Mouse (Mus musculus) thymus, postnatal 4 days (tissue): Measurements from ENCODE around the gene Dhx35.

Experiments
- DNase-seq: peaks from one replicate; pipeline ENCODE4 v3.0.0; 2021

The Dhx35 gene

GRCm38 (mm10) chr2:158815686-158816085, 21.1 kb downstream of the Dhx35 start:
- no peak for DNase-seq

GRCm38 (mm10) chr2:158816239-158816638, 21.6 kb downstream of the Dhx35 start:
- no peak for DNase-seq

GRCm38 (mm10) chr2:158817708-158818107, 23.1 kb downstream of the Dhx35 start:
- no peak for DNase-seq

GRCm38 (mm10) chr2:158828124-158828523, 33.5 kb downstream of the Dhx35 start:
- DNase-seq = no peak

GRCm38 (mm10) chr2:158829746-158830145, 35.1 kb downstream of the Dhx35 start:
- DNase-seq = no peak

- no peak for DNase-seq
Observed at GRCm38 (mm10) chr2:158833221-158833620, 38.6 kb downstream of the Dhx35 start.

GRCm38 (mm10) chr2:158833645-158834044, 39.0 kb downstream of the Dhx35 start:
- no peak for DNase-seq

- no peak for DNase-seq
Observed at GRCm38 (mm10) chr2:158843287-158843686, 48.7 kb downstream of the Dhx35 start.

- DNase-seq = no peak
Observed at GRCm38 (mm10) chr2:158845031-158845430, 50.4 kb downstream of the Dhx35 start.

GRCm38 (mm10) chr2:158846208-158846607, 51.6 kb downstream of the Dhx35 start:
- DNase-seq = no peak

GRCm38 (mm10) chr2:158847991-158848390, 53.4 kb downstream of the Dhx35 start:
- DNase-seq = no peak

- DNase-seq = peak; percentile 17
Observed at GRCm38 (mm10) chr2:158849416-158849815, 54.8 kb downstream of the Dhx35 start.

GRCm38 (mm10) chr2:158852579-158852978, 58.0 kb downstream of the Dhx35 start:
- DNase-seq = peak; percentile 90

GRCm38 (mm10) chr2:158856896-158857499, 62.4 kb downstream of the Dhx35 start:
- no peak for DNase-seq

GRCm38 (mm10) chr2:158857579-158857978, 63.0 kb downstream of the Dhx35 start:
- no peak for DNase-seq

- DNase-seq = no peak
Observed at GRCm38 (mm10) chr2:158861115-158861514, 66.5 kb downstream of the Dhx35 start.

GRCm38 (mm10) chr2:158863341-158864125, 68.9 kb downstream of the Dhx35 start:
- peak; percentile 75 for DNase-seq

- DNase-seq = no peak
Observed at GRCm38 (mm10) chr2:158864126-158864458, 69.5 kb downstream of the Dhx35 start.

GRCm38 (mm10) chr2:158865358-158865757, 70.8 kb downstream of the Dhx35 start:
- peak; percentile 90 for DNase-seq

GRCm38 (mm10) chr2:158886571-158886970, 92.0 kb downstream of the Dhx35 start:
- DNase-seq = peak; percentile 73

- no peak for DNase-seq
Observed at GRCm38 (mm10) chr2:158888531-158888930, 93.9 kb downstream of the Dhx35 start.

- no peak for DNase-seq
Observed at GRCm38 (mm10) chr2:158889201-158889600, 94.6 kb downstream of the Dhx35 start.

- no peak for DNase-seq
Observed at GRCm38 (mm10) chr2:158891319-158891718, 96.7 kb downstream of the Dhx35 start.

GRCm38 (mm10) chr2:158893171-158893853, 98.7 kb downstream of the Dhx35 start:
- no peak for DNase-seq
